Mouse (Mus musculus): ENCODE results near the gene Tuba1c. TPM values are rescaled to one million over a fixed set of nuclear protein-coding genes. Genes with fewer than 3 reads are reported as not detected.

Gene Tuba1c
- polyA plus RNA-seq, 1 experiment from 2014 or later = 150 TPM

DNA sequence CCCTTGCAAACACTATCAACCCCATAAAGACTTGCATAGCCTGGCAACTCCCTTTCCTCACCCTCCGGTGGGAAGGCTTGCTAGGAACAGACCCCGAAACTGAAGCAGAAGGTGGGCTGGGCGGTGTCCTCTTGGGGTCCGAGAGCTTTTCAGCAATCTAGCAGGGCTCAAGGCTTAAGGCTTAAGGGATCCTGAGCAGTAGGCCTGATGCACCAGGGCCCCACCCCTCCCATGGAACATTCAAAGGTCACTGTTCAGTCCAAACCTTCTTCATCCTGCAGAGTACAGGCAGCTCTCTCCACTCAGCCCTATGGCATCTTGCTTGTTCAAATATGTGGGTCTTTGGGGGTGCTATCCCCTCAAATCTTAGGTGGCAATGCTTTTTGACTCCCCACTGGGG, 56.3 kb downstream of the Tuba1c start:
- Histone ChIP-seq H3K9me3 (no peaks in the 10 kb centered on the region), H3K4me2 (no peak overlapping the region), H3K9ac (no peak overlapping the region), H3K4me1 (peaks cover 24% of the 10 kb centered on the region), H3K4me3 (no peak overlapping the region), H3K36me3 (peaks cover 27% of the 10 kb centered on the region), H3K27ac (replicated peaks) (no peak overlapping the region), H3K27me3 (replicated peaks) (peaks cover 84% of the 10 kb centered on the region)
- 72% methylated on average over 4 of the region's 4 CpGs for WGBS
- ATAC-seq (ENCODE audit: extremely low read depth, insufficient number of reproducible peaks, low FRiP score, low TSS enrichment) = no peak

DNA sequence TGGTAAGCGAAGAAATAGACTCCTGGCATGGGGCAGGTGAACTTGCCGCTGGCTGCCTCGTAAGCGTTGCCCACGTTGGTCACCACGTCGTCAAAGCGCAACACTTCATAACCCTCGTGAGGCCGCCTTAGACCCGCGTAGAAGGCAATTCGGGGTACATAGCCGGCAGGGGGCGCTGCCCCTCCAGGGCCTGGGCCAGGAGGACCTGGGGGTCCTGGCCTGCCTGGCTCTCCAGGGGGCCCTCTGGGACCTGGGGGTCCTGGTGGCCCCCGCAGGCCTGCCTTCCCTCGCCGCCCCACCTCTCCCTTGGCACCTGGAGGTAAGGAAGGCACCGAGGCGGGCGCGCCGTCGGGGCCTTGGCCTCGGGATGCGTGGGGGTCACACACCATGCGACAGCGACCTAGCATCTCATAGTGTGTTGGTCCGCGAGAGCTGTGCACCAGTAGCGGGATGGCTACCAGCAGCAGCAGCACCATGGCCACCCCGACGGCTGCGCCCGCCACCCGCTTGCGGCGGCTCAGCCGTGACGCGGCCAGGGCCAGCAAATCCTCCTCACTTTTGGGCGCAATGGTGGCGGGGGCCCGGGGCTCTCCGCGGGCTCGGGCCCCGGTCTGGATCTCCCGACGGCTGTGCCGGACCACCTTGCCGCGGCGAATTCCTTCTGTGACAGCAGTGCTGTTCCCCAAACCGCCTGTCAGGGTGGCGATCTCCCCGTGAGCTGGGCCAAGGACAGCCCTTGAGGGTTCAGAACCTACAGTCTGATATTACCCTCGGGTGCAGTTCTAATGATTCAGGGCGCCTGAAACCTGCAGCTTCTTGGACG, 57.8 kb downstream of the Tuba1c start, which contains the start of gene C1ql4:
Gene C1ql4 (minus strand): TSS at position 565 of the 823 bp plus-strand sequence.
- Histone ChIP-seq H3K9me3 (no peaks in the 10 kb centered on the region), H3K4me3 (peak within 1 kb of the TSS; percentile 45), H3K9ac (peak within 1 kb of the TSS; percentile 59), H3K4me2 (peak within 1 kb of the TSS; percentile 67), H3K27ac (replicated peaks) (no peak within 1 kb of the TSS), H3K4me1 (peaks cover 24% of the 10 kb centered on the region), H3K27me3 (replicated peaks) (peaks cover 98% of the 10 kb centered on the region), H3K36me3 (peaks cover 12% of the 10 kb centered on the region)
- ATAC-seq (ENCODE audit: extremely low read depth, insufficient number of reproducible peaks, low FRiP score, low TSS enrichment) = no peak
- 6% methylated on average over 60 of the region's 60 CpGs for WGBS

Small RNA genes lying within 50 kb of the gene (microRNA-seq; reads per million reads assigned to microRNA genes)
- gene Mir6960 = 3.3 reads per million, percentile 12 among the genes with 10 or more reads in this experiment

Other genes starting within 250 kb of the Tuba1c start
- gene Wnt1, start 240.0 kb upstream of the Tuba1c start, polyA plus RNA-seq (2015; fragmentation: Nextera tagmentation; extraction: Ambion mirVana) = not detected in 2 replicates
- 0.09 and 0.16 TPM in 2 replicates for gene Ddn, start 220.4 kb upstream of the Tuba1c start, polyA plus RNA-seq (2015; fragmentation: Nextera tagmentation; extraction: Ambion mirVana)
- gene Prkag1, start 198.4 kb upstream of the Tuba1c start, polyA plus RNA-seq (2015; fragmentation: Nextera tagmentation; extraction: Ambion mirVana) = 88.3 and 95.1 TPM in 2 replicates
- 8.1 and 8.9 TPM in 2 replicates for gene Kmt2d, start 158.7 kb upstream of the Tuba1c start, polyA plus RNA-seq (2015; fragmentation: Nextera tagmentation; extraction: Ambion mirVana)
- 6.2 and 6.6 TPM in 2 replicates for gene Rhebl1, start 135.4 kb upstream of the Tuba1c start, polyA plus RNA-seq (2015; fragmentation: Nextera tagmentation; extraction: Ambion mirVana)
- 2.1 and 2.3 TPM in 2 replicates for gene Dhh, start 131.4 kb upstream of the Tuba1c start, polyA plus RNA-seq (2015; fragmentation: Nextera tagmentation; extraction: Ambion mirVana)
- 13.5 and 15.0 TPM in 2 replicates for gene Lmbr1l, start 111.7 kb upstream of the Tuba1c start, polyA plus RNA-seq (2015; fragmentation: Nextera tagmentation; extraction: Ambion mirVana)
- gene Tuba1b, start 95.3 kb upstream of the Tuba1c start, polyA plus RNA-seq (2015; fragmentation: Nextera tagmentation; extraction: Ambion mirVana) = 1,584 and 1,655 TPM in 2 replicates
- not detected in 2 replicates for gene Gm49450, start 76.3 kb upstream of the Tuba1c start, polyA plus RNA-seq (2015; fragmentation: Nextera tagmentation; extraction: Ambion mirVana)
- 1,012 and 1,030 TPM in 2 replicates for gene Tuba1a, start 76.2 kb upstream of the Tuba1c start, polyA plus RNA-seq (2015; fragmentation: Nextera tagmentation; extraction: Ambion mirVana)
- 0.56 and 1.7 TPM in 2 replicates for gene Prph, start 25.3 kb downstream of the Tuba1c start, polyA plus RNA-seq (2015; fragmentation: Nextera tagmentation; extraction: Ambion mirVana)
- gene Troap, start 44.7 kb downstream of the Tuba1c start, polyA plus RNA-seq (2015; fragmentation: Nextera tagmentation; extraction: Ambion mirVana) = 27.1 and 27.8 TPM in 2 replicates
- gene C1ql4, start 57.9 kb downstream of the Tuba1c start, polyA plus RNA-seq (2015; fragmentation: Nextera tagmentation; extraction: Ambion mirVana) = 0.16 and 0.25 TPM in 2 replicates
- 1.0 and 1.8 TPM in 2 replicates for gene Dnajc22, start 63.3 kb downstream of the Tuba1c start, polyA plus RNA-seq (2015; fragmentation: Nextera tagmentation; extraction: Ambion mirVana)
- gene Spats2, start 96.0 kb downstream of the Tuba1c start, polyA plus RNA-seq (2015; fragmentation: Nextera tagmentation; extraction: Ambion mirVana) = 31.8 and 34.5 TPM in 2 replicates
- 0.19 and 0.45 TPM in 2 replicates for gene Kcnh3, start 195.0 kb downstream of the Tuba1c start, polyA plus RNA-seq (2015; fragmentation: Nextera tagmentation; extraction: Ambion mirVana)
- 149 TPM in 2 replicates for gene Mcrs1, start 222.1 kb downstream of the Tuba1c start, polyA plus RNA-seq (2015; fragmentation: Nextera tagmentation; extraction: Ambion mirVana)

Data from heart, embryonic 13.5 days (tissue).